Mouse (Mus musculus) brain, adult 2 months (tissue): ENCODE data around the gene Vmn1r192.
A peak's percentile ranks its signal among the peaks of the same experiment; 100 is the strongest.
"Not testable (repeated sequence)": the region's sequence is repeated elsewhere in the genome, so short reads cannot be mapped to it uniquely, and the experiment has no call there.

Experiments used
- DNase-seq: peaks from one replicate; pipeline ENCODE4 v3.0.0; 2011; ENCODE audit warnings: low read depth, low spot score

Vmn1r192 gene

GRCm38 (mm10) chr13:22191041-22191440, at the start of gene Vmn1r192:
Gene Vmn1r192 (minus strand): TSS chr13:22191141.
- DNase-seq: no peak

DNA sequence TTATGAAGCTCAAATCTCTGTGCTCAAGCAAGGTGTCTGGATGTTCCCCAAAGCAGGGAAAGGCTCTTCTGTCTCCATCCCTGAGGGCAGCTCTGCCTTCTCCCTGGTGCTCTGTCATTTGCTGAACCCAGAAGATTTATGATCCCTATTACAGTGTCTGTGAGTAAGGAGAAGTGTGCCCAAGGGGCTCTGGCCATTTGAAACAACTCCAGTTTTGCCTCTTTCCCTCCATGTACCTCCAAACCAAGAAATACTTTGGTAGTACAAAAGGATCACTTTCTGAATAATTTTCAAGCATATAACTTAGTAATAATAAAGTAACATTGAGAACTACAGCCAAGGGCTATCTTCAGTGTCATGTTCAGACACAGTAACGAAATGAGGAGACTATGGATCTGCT, 32.1 kb upstream of the Vmn1r192 start, which contains the start of gene Vmn1r193:
TSS of gene Vmn1r193 (minus strand) at position 101 of the 400 bp plus-strand sequence.
- DNase-seq: not testable (repeated sequence)

DNA sequence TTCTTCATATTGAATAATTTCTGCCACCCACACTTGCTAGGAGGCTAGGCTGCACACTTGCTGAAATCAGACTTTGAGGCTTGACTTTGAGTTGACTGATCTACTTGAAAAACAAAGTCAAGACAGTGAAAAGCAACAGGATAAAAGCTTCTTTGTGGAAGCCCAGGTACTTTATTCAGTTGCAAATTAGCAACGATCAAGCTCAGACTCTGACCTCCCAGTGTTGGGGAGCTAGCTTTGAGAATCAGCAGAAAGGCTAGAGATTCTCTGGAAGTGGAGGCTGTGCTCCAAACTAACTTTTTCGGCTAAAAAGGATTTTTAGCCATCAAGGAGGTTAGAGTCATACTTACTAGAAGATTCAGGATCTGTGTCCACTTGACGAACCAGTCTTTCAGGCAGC, 1.8 kb upstream of the Vmn1r192 start:
- not testable (repeated sequence) for DNase-seq

GRCm38 (mm10) chr13:22190385-22190784, 556 bp downstream of the Vmn1r192 start:
- DNase-seq: no peak

DNA sequence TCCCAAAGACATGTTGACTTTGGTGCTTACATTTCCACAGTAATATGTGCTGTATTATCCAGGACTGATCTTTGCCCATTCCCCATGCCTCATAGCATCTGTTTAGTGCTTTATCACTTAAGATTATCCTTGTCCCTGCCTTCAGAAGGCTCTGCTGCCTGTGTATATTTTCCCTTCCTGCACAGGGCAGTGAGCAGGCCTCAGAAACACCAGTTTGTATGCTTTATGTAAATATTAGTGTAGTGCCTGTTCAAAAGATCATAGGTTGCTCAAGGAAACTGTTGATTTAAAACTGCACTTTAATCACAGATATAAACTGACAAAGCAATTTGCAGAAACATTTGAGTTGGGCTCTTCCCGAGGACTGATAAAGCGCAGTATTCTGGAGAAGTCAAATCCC, 1.6 kb downstream of the Vmn1r192 start:
- DNase-seq: no peak

- no peak for DNase-seq
Observed at GRCm38 (mm10) chr13:22183869-22184268, 7.1 kb downstream of the Vmn1r192 start, which contains the start of gene Vmn1r191. Gene Vmn1r191 (minus strand): TSS chr13:22183969.

DNA sequence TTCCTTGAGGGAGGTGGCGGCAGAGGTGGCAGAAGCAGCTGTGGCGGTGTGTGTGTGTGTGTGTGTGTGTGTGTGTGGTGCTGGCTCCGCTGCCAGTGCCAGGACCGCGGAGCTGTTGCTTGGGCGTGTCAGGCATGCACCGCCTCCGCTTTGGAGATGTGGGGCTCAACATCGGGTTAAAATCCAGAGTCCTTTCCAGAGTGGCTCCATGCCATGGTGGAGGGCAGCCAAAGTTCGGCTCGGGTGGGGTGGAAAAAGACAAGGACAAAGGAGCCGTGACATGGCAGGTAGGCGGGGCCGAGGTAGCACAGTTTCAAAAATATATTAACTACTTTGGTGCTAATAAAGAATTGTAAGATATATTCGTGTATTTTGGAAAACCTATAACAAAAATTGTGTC, 22.5 kb downstream of the Vmn1r192 start:
- no peak for DNase-seq

- DNase-seq: peak; percentile 1
Observed at GRCm38 (mm10) chr13:22136495-22137293, 54.2 kb downstream of the Vmn1r192 start.
